Mouse (Mus musculus): ENCODE data around the gene D330045A20Rik.
"Not testable (repeated sequence)": the region's sequence is repeated elsewhere in the genome, so short reads cannot be mapped to it uniquely, and the experiment has no call there.

The D330045A20Rik gene

DNA sequence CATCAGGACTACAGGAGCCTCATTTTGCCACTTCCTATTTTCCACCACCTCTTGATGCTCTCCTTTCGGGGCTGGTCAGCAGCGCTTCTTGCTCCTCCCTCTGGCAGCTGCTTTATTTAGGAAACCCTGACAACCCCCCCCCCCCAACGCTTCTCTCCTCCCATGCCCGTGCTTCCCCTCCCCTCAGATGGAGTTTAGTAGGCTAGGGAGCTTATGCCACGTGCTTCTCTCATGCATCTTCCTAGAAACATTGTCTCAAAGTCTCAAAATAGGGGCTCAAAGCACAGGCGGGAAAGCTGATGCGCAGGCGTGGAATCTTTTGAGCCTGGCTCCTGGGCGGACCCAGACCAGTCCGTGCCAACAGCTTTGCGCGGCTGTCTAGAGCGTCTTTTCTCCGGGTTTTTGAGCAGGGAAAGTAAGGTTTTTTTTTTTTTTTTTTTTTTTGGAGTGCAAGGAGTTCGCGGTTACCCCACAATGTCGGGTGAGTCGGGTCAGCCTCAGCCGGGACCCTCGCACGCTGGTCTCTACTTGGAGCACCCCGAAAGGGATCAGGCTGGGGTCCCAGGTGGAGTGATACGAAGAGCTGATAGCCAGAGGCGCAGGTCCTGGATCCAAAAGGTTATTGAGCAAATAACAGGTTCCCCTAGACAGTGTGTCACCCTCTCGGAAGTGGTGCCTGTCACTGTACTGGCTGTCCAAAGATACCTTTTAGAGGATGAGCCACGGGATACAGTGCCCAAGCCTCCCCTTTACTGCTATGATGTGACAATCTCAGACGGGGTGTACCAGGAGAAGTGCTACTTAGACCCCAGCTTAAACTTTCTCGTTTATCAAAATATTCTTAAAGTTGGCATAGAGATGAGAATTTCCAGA is at the start of gene D330045A20Rik:
Gene D330045A20Rik, plus strand, starts transcription at position 346 of the 873 bp plus-strand sequence.
- no peak for DNase-seq (ENCODE audit: low read depth, low spot score)

GRCm38 (mm10) chrX:139432550-139432949 is 47.6 kb upstream of the D330045A20Rik start:
- no peak for DNase-seq (ENCODE audit: low read depth, low spot score)

- DNase-seq (ENCODE audit: low read depth, low spot score) = no peak
Measured at GRCm38 (mm10) chrX:139435202-139435601, 45.0 kb upstream of the D330045A20Rik start.

DNA sequence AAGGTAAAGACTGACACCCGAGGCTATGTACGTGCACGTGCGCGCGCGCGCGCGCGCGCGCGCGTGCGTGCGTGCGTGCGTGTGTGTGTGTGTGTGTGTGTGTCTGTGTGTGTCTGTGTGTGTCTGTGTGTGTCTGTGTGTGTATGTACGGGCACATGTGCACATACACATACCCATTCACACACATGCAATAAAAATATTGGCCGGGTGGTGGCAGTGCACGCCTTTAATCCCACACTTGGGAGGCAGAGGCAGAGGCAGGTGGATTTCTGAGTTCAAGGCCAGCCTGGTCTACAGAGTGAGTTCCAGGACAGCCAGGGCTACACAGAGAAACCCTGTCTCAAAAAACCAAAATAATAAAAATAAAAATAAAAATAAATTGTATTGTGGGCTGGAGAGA is 39.1 kb upstream of the D330045A20Rik start:
- DNase-seq (ENCODE audit: low read depth, low spot score) = not testable (repeated sequence)

DNA sequence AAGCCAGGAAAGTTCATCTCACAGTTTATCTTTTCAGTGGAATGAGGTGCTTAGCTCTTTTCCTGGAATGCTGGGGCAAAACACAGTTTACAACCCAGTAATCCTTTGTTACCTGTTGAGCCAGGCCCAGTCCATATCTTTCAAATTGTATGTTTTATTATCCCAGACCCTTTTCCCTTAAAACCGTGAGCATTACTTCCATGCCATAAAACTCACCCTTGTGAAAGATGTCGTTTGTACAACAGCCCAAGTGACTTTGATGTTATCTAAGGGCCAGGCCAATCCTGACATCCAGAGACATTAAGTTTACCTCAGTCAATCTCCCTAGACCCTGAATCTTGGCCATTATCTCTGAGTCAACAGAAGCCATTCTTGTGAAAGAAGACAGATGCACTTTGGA is 23.4 kb upstream of the D330045A20Rik start:
- no peak for DNase-seq (ENCODE audit: low read depth, low spot score)

DNA sequence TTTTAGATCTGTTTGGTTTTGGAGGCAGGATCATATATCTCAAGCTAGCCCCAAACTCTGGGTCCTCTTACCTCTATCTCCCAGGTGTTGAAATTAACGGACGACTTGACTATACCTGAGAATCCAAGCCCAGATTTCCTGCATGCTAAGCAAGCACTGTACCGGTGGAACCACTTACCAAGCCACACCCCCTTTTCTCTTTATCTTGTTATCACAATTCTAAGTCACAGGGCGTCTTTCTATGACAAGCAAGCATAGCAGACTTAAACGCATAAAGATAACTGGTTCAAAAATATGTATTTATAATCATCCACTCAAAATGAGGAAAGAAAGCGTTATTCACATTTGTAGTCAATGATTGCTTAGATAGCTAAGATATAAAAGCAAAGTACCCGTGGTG is 1.9 kb downstream of the D330045A20Rik start:
- DNase-seq (ENCODE audit: low read depth, low spot score) = no peak

- DNase-seq (ENCODE audit: low read depth, low spot score) = no peak
Measured at GRCm38 (mm10) chrX:139484974-139485373, 4.8 kb downstream of the D330045A20Rik start.

DNA sequence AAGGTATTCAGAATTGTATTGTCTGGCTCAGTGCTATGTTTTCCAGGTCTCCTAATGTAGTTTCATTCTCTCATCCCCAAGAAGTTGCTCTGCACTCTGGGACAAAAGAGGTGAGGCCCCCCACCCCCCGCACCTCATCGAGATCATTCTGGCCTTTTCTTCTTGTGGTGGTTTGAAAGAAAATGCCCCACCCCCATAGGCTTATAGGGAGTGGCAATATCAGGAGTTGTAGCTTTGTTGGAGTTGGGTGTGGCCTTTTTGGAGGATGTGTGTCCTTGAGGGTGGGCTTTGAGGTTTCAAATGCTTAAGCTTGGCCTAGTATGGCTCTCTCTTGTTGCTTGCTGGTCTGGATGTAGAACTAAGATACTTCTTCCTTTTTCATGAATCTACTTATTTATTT is 36.0 kb downstream of the D330045A20Rik start:
- no peak for DNase-seq (ENCODE audit: low read depth, low spot score)

DNA sequence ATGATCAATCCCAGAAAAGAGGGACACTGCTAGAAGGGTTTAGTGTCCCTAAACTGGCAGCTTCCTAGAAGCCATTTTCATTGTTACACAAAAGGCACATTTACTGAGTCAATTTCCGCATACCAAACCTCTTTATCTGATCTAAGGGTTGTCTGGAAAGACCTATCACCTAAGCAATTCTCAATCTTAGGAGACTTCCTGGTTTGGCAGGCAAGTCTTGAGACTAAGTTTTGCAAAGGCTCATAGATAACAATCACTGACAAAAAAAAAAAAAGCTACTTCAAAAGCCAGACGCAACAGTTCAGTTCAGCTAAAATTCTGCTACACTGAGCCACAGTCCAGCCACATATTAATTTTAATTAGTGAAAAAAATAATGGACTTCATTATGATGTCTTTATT is 39.1 kb downstream of the D330045A20Rik start:
- no peak for DNase-seq (ENCODE audit: low read depth, low spot score)

GRCm38 (mm10) chrX:139524303-139525091 is 44.3 kb downstream of the D330045A20Rik start:
- no peak for DNase-seq (ENCODE audit: low read depth, low spot score)

- DNase-seq (ENCODE audit: low read depth, low spot score) = no peak
Measured at GRCm38 (mm10) chrX:139525724-139526123, 45.6 kb downstream of the D330045A20Rik start.

GRCm38 (mm10) chrX:139526984-139527383 is 46.8 kb downstream of the D330045A20Rik start:
- no peak for DNase-seq (ENCODE audit: low read depth, low spot score)

DNA sequence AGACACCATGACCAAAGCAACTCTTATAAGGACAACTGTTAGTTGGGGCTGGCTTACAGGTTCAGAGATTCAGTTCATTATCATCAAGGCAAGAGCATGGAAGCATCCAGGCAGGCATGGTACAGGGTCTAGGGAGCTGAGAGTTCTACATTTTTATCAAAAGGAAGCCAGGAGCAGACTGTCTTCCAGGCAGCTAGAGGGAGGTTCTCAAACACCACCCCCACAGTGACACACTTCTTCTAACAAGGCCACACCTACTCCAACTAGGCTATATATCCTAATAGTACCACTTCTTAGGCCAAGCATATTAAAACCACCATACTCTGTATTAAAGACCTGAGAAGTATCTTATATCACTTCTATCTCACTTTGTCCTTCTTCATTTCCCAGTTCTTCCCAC is 49.5 kb downstream of the D330045A20Rik start:
- DNase-seq (ENCODE audit: low read depth, low spot score) = no peak

DNA sequence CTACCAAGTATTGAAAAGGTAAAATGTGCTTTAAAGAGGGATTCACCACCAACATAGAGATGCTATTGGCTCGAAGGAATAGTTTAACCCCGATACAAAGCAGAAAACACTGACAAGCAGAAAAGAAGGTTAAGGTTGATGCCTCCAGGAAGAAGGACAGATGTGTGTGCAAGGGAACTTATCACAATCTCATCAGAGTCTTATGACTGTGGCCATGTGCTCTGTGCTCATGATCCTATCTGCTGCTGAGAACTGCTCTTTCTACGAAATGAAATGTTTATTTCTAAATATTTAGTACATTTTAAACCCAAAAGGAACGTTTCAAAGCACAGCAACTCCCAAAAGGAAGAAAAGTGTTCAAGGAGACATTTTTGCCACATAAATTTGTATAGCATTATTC is 52.1 kb downstream of the D330045A20Rik start:
- no peak for DNase-seq (ENCODE audit: low read depth, low spot score)

GRCm38 (mm10) chrX:139537641-139538397 is 57.7 kb downstream of the D330045A20Rik start:
- no peak for DNase-seq (ENCODE audit: low read depth, low spot score)

- no peak for DNase-seq (ENCODE audit: low read depth, low spot score)
Measured at GRCm38 (mm10) chrX:139543726-139544125, 63.6 kb downstream of the D330045A20Rik start.

- no peak for DNase-seq (ENCODE audit: low read depth, low spot score)
Measured at GRCm38 (mm10) chrX:139550456-139550855, 70.3 kb downstream of the D330045A20Rik start.

DNA sequence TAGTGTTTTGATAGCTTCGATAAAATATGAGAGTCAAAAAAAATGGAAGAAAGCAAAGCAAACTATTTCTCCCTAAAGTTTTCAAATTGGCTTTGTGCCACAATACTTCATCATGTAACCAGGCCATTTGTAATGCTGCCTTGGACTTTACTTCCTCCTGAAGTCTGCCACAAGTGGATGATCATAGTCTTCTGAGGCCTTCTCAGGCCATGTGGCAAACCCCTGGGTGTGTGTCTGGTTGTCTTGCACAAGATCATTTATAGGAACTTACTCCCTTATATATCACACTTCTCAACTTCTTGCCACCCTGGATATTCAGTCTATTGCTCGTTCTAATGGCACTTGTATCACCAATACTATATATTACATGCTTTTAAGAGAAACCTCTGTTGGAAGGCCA is 71.9 kb downstream of the D330045A20Rik start:
- no peak for DNase-seq (ENCODE audit: low read depth, low spot score)

- DNase-seq (ENCODE audit: low read depth, low spot score) = no peak
Measured at GRCm38 (mm10) chrX:139562255-139562924, 82.2 kb downstream of the D330045A20Rik start.

- DNase-seq (ENCODE audit: low read depth, low spot score) = no peak
Measured at GRCm38 (mm10) chrX:139562925-139563461, 82.8 kb downstream of the D330045A20Rik start, which contains the start of gene Rnf128. Rnf128 (plus strand) TSS chrX:139563316.

- no peak for DNase-seq (ENCODE audit: low read depth, low spot score)
Measured at GRCm38 (mm10) chrX:139570054-139570453, 89.9 kb downstream of the D330045A20Rik start.

Data from c-Kit-negative CD71-positive TER-119-positive erythroid progenitor cells, embryonic 14.5 days (primary cell).